Mouse (Mus musculus) testis, adult 2 months (tissue): ENCODE results near the gene Cyb561a3. TPM values are rescaled to one million over a fixed set of nuclear protein-coding genes. Genes with fewer than 3 reads are reported as not detected.

Experiments
- H3K27ac ChIP-seq: fragments of 200-500 bp; 2 replicates; pipeline ENCODE4 v1.5.1; 2012; ENCODE audit warnings: low read depth, low read length; ENCODE audit not compliant: control insufficient read depth, insufficient read depth
- H3K27me3 ChIP-seq: fragments of 200-500 bp; 2 replicates; pipeline ENCODE4 v1.6.1; 2012; ENCODE audit warnings: mild to moderate bottlenecking, low read length, moderate library complexity; ENCODE audit not compliant: control insufficient read depth, insufficient read depth
- H3K36me3 ChIP-seq: fragments of 200-500 bp; 2 replicates; pipeline ENCODE4 v1.6.1; 2012; ENCODE audit warnings: mild to moderate bottlenecking, low read length; ENCODE audit not compliant: control insufficient read depth, insufficient read depth
- H3K4me1 ChIP-seq: fragments of 200-500 bp; 2 replicates; pipeline ENCODE4 v1.6.1; 2012; ENCODE audit warnings: low read length; ENCODE audit not compliant: control insufficient read depth, insufficient read depth
- H3K4me3 ChIP-seq: fragments of 200-500 bp; 2 replicates; pipeline ENCODE4 v1.5.1; 2012; ENCODE audit warnings: low read depth, mild to moderate bottlenecking, low read length, moderate library complexity, mixed read lengths; ENCODE audit not compliant: control insufficient read depth
- CTCF ChIP-seq: fragments of 200-500 bp; IDR thresholded peaks from 2 replicates; pipeline ENCODE4 v1.5.1; 2012; ENCODE audit warnings: low read depth, mild to moderate bottlenecking, inconsistent platforms, low read length, moderate library complexity; ENCODE audit not compliant: control insufficient read depth, insufficient read depth, insufficient replicate concordance
- POLR2A ChIP-seq: fragments of 200-500 bp; IDR thresholded peaks from 2 replicates; pipeline ENCODE4 v1.6.1; 2012; ENCODE audit warnings: low read depth, mild to moderate bottlenecking, inconsistent platforms, low read length, moderate library complexity; ENCODE audit not compliant: control insufficient read depth
- polyA plus RNA-seq: library from polyadenylated mRNA; depleted of rRNA; stranded (reverse); fragments of >200 nt; gene quantifications from 2 replicates; pipeline ENCODE4 v1.2.3, GENCODE M21; 2012

Cyb561a3 gene
- polyA plus RNA-seq, 1 experiment, result 34.2 TPM

DNA sequence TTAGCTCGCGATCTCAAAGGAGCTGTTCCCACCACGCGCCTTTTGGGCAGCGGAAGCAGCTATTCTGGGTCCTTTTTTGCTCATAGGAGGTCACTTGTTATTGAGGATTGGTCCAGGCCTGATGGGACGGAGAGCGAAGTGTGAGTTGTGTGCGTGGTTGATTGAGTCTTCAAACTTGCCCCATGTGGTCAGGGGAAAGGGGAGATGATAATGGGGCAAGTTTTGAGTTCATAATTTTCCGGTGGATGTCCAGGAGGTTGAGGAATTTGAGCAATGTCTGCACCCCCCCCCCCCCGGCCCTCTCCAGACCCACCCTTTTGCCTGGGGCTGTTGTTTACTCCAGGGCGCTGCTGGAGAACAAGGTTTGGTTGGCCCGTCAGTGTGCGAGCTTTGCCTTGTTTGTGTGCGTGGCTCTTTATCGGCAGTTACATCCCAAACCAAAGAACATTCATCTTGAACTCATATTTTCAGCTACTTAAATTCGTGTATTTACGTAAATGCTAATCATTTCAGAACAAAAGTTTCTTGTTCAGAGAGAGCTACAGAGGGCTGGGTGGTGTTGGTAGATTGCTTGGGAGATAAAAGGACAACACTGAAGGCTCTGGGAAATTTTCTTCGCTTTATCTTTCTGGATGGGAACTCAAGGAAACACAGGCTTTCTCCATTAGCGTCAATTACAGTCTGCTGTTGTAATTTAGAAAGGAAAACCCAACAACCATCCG lies 29.1 kb downstream of the Cyb561a3 start:
- Histone ChIP-seq H3K27ac (peak overlapping the region; percentile 96), H3K27me3 (no peaks in the 10 kb centered on the region), H3K4me3 (peak overlapping the region; percentile 100), H3K36me3 (peaks cover 11% of the 10 kb centered on the region), H3K4me1 (peaks cover 16% of the 10 kb centered on the region)
- TF ChIP-seq POLR2A, result no peak
- TF ChIP-seq CTCF, result no peak

DNA sequence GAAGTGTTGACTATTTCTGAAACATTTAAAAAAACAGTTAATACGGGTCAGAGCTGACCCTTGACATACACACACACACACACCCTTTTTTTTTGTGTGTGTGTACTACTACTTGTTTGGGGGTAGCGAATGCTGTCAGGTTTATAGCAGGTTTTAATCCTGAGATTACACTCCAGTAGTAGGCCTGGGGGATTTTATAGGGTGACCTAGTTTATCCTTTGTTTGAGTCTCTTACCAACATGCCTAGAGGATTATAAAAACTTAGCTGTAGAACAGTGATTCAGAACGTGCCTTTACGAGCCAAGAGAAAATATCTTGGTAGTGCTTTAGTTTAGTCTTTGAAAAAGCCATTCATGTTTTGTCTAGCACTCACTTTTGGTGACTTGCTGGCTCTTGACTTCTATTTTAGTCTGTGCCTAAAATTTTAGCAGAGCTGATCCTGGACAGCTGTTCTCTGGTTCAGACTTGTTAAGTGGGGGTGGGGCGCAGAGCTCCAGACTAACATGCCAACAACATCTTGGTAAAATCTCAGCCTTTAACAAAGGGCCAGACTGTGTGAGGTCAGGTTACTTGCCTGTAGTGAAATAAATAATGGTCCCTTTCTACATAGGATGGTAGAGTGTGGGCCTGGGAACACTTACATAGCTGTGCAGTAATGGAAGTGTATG lies 31.7 kb downstream of the Cyb561a3 start:
- peaks cover 9% of the 10 kb centered on the region for H3K36me3 ChIP-seq
- H3K4me1 ChIP-seq, result peaks cover 13% of the 10 kb centered on the region
- TF ChIP-seq POLR2A (no peak), CTCF (no peak)

DNA sequence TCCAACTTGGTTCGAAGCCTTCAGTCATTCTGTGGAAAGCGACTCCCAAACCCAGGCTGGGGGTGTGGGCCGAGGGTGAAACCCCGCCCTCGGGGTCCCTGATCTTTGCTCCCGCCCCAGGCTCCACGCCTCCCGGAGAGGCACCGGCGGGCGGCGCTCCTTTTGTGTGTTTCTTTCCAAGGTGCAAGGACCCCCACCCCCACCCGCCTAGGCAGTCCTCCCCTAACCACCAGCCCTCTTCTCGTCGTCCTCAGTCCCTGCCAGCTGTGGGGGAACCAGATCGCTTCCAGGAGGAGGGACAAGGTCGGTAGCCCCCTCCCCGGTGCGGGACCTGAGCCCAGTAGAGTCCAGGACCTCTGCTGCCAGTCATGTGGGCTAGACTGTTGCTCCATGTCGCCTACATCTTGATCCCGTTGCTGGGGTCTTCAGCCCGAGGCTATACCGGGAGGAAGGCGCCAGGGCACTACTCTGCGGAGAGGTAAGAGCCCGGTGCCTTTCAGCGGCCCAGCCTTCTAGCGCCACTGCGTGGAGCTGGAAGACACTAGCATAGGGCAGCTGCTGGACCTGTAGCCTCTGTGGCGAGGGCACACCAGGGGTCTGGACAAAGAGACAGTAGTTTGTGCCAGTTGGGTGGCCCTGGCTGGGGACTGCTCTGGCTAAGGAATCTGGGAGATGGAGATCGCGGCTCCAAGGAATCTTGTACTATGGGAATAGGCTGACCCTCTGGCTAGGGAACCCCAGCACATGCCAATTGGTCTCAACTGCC lies 57.3 kb downstream of the Cyb561a3 start, which contains the start of gene Vwce:
Vwce (plus strand) TSS at position 108 of the 766 bp plus-strand sequence.
- TF ChIP-seq POLR2A (no peak), CTCF (peak; percentile 20; the same call in 1 of the 2 replicates)
- Histone ChIP-seq H3K27ac (no peak within 1 kb of the TSS), H3K4me1 (peaks cover 8% of the 10 kb centered on the region), H3K4me3 (peak within 1 kb of the TSS; percentile 31), H3K36me3 (no peaks in the 10 kb centered on the region; the same call in 1 of the 2 replicates), H3K27me3 (no peaks in the 10 kb centered on the region)

More for the DNA sequence above, 31.7 kb downstream of the Cyb561a3 start:
- Histone ChIP-seq H3K4me3 (no peak overlapping the region), H3K27ac (no peak overlapping the region), H3K27me3 (no peaks in the 10 kb centered on the region)

DNA sequence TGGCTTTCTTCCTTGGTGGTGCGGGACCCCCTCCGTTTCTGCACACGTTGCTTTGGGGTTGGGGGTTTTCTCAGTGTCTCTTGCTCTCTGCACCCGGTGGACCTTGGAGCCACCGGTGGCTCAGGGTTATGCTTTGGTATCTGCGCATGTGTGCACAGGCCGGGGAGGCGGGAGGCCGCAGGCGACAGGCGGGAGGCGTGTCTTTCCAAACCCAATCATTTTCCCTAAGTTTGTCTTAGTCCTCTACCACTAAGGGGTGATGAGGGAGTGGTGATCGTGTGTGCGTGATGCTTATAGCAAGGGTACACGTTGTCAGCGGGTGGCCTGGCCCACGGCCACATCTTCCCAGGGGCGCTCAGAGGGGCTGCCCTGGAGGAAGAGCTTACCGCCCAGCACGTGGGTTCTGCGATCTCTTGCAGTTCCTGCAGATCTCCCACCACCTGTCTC lies 57.9 kb downstream of the Cyb561a3 start:
- Histone ChIP-seq H3K27ac (no peak overlapping the region), H3K4me3 (peak overlapping the region; percentile 17)

GRCm38 (mm10) chr19:10637840-10638239 lies 60.9 kb downstream of the Cyb561a3 start:
- Histone ChIP-seq H3K4me3 (no peak overlapping the region), H3K27me3 (no peaks in the 10 kb centered on the region), H3K36me3 (no peaks in the 10 kb centered on the region), H3K4me1 (peaks cover 8% of the 10 kb centered on the region), H3K27ac (no peak overlapping the region)
- TF ChIP-seq POLR2A (no peak), CTCF (no peak)

More for the DNA sequence above, 57.9 kb downstream of the Cyb561a3 start:
- H3K27me3 ChIP-seq, result no peaks in the 10 kb centered on the region
- no peaks in the 10 kb centered on the region for H3K36me3 ChIP-seq
- TF ChIP-seq CTCF, result no peak
- no peak for TF ChIP-seq POLR2A
- H3K4me1 ChIP-seq, result peaks cover 8% of the 10 kb centered on the region

DNA sequence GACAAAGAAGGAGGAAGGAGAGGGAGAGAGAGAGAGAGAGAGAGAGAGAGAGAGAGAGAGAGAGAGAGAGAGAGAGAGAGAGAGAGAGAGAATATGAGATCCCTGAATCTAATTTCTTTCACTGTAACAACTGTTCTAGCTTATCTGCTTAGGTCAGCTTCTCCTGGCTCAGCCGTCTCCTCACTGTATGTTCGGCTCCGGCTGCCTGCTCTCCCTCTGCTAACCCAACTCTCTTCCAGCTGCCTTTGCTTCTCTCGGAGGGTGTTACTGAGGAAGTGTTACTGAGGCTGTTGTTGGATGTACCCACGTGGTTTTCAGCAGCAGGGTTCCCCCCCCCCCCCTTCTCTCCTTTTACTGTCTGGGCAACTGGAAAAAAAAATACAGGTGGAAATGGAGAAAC lies 63.1 kb downstream of the Cyb561a3 start:
- Histone ChIP-seq H3K27me3 (no peaks in the 10 kb centered on the region), H3K4me3 (no peak overlapping the region), H3K27ac (no peak overlapping the region), H3K36me3 (no peaks in the 10 kb centered on the region), H3K4me1 (peaks cover 1% of the 10 kb centered on the region)
- TF ChIP-seq CTCF, result no peak
- no peak for TF ChIP-seq POLR2A
